Mouse (Mus musculus) right cerebral cortex, postnatal 10 days (tissue): ENCODE data around the gene Tor1b.
"Not testable (repeated sequence)": the region's sequence is repeated elsewhere in the genome, so short reads cannot be mapped to it uniquely, and the experiment has no call there.

ENCODE experiments used
- DNase-seq, 2 experiments: peaks; one replicate each; pipeline ENCODE4 v3.0.0; 2021; ENCODE audit warnings: low spot score in 2 of 2

The Tor1b gene

DNA sequence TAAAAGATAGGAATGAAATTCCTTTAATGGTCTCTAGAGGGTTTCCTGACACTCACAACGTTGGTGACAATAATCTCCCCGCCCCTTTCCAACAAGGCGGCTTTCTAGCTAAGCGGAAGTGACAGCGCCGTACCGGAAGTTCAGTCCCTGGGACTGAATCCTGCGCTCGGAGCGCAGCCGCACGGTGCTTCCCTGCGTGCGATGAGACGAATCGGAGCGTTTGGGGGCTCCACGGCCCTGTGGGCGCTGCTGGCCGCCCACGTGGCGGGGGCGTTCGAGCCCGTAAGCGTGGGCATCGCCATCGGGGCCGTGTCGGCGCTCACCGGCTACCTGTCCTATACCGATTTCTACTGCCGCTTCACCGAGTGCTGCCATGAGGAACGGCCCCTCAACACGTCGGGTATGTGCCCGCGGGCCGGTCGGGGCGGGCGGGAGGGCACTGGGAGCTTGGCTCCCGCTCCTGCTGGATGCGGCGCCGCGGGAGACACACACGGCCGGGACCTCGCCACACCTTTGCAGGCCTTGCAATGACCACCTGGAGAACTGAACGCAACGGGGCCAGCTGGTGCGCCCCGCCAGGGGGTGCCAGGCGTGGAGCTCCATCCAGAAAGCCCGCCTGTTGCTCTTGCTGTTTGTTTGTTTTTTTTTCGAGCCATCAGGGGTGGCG lies at the start of gene Tor1b:
Gene Tor1b, plus strand, starts transcription at position 136 of the 667 bp plus-strand sequence.
- DNase-seq = peak; percentile 94

DNA sequence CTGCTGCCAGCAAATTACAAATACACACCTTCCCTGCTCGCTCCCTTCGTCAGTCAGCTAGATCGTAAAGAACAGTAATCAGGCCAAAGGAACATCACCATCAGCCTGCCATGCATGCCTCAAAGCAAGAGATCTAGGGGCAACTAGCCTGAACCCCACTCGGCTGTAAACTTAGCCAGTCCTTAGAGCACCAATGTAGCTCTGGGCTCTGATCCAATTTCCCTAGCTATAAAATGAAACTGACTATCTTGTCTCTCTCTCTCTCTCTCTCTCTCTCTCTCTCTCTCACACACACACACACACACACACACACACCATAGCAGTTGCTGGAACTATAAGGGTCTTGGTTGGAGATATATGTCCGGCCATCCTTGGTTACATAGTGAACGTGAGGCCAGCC lies 48.5 kb upstream of the Tor1b start:
- no peak for DNase-seq

DNA sequence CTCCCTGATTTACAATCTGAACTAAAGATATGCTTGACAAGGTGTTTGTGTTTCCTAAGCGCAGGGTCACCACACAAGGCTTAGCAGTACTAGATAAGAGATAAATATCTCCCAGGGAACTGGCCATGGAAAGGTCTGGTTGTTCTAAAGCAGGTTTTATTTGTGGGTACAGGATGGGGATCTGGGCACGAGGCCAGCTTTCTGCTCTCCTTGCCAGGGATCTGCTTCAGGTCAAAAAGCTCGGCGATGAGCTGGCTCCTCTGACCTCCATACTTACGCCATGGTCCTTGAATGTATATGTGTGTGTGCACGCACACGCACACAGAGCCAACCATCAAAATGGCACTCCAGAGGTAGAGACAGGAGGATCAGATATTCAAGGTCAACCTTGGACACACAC lies 47.8 kb upstream of the Tor1b start:
- DNase-seq = no peak

GRCm38 (mm10) chr2:30905906-30906305 lies 46.9 kb upstream of the Tor1b start:
- no peak for DNase-seq

- no peak for DNase-seq
Observed at GRCm38 (mm10) chr2:30906641-30907040, 46.1 kb upstream of the Tor1b start.

GRCm38 (mm10) chr2:30912291-30912773 lies 40.4 kb upstream of the Tor1b start:
- DNase-seq = no peak

DNA sequence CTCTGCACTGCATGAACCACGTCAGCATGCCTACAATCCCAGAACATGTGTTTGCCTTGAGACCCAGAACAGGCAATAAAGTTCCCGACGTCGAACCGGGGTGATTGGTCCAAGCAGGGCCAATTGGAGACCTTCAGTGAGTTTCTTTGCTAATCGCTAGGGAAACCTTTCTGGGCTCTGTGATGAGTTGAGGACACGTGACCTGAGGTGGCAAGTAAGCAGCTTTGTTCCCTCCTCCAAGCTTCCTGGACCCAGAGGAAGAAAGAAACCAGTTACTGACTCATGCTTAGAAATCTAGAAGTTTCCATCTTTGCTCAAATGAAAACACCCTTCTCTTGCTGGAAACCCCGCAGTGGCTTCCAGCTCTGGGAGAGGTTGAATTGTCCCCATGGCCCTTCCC lies 39.7 kb upstream of the Tor1b start:
- DNase-seq = no peak

DNA sequence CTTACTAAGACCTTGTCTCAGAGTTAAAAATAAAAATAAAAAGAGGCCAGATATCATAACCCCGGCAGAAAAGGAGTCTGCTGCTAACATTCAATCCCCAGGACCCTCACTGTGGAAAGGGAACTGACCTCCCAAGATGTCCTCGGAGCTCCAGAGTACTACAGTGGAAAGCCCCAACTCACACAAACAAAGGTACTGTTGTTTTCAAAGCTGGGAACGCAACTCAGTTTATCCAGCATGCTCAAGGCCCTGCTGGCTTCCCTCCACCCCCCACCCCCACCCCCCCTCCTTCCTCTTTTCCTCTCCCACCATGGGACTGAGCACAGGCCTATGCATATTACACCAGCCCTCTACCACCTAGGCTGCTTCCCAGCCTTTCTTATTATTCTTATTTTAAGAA lies 37.9 kb upstream of the Tor1b start:
- DNase-seq = no peak

GRCm38 (mm10) chr2:30915376-30915775 lies 37.4 kb upstream of the Tor1b start:
- no peak for DNase-seq

GRCm38 (mm10) chr2:30915933-30916332 lies 36.8 kb upstream of the Tor1b start:
- not testable (repeated sequence) for DNase-seq

DNA sequence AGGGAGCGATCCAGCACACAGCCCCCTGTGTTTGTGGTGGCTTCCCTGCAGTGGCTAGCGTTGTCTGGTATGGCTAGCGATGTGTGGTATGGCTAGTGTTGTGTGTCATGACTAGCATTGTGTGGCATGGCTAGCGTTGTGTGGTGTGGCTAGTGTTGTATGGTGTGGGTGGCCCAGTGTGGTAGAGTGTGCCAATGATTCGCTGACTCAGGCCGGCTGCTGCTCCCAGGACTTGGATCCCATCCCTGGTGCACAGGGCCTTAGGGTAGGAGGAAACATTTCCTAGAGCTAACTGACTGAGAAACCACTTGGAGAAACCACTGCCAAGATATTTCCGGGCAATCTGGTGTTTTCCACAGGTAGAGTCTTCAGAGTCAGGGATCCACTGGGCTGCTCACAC lies 35.1 kb upstream of the Tor1b start:
- DNase-seq = no peak

GRCm38 (mm10) chr2:30918126-30918525 lies 34.6 kb upstream of the Tor1b start:
- no peak for DNase-seq

DNA sequence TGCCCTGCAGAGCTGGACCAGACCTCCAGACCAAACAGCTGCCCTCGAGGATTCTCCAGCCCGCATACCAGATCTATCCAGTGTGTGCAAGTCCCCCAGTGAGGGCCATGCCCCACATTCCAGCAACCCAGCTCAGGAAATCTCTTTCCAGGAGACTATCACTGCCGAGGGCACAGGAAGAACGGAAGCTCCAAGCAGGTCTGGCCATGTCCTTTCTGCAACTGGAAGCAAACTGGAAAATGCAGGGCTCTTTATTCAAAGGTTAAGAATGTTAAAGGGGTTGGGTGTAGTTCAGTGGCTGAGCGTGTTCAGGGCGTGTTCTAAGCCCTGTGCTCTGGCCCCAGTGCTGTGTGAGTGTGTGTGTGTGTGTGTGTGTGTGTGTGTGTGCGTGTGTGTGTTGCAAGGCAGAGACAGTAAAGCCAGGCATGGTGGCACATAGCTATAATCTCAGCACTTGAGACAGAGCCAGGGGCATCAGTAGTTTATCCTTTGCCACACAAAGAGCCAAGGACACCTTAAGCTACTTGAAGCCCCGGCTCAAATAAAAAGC lies 33.9 kb upstream of the Tor1b start:
- DNase-seq = no peak

DNA sequence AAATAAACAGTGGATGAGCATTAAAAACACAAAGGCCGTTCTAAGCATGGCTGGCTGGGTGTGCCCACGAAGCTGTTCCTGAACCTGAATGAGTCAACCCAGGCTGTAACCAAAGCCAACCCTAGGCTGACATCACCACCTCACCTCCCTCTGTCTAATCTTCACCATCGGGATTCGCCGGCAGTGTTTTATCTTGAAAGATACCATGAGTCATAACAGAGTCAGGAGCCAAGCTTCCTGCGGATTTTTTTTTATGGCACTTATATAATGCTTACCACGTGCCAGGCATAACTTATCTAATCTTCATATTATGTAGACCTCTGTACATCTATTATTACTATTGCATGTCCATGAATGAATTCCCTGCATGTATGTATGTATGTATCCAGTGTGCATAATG lies 32.5 kb upstream of the Tor1b start:
- DNase-seq = no peak

GRCm38 (mm10) chr2:30923099-30923498 lies 29.7 kb upstream of the Tor1b start:
- no peak for DNase-seq

DNA sequence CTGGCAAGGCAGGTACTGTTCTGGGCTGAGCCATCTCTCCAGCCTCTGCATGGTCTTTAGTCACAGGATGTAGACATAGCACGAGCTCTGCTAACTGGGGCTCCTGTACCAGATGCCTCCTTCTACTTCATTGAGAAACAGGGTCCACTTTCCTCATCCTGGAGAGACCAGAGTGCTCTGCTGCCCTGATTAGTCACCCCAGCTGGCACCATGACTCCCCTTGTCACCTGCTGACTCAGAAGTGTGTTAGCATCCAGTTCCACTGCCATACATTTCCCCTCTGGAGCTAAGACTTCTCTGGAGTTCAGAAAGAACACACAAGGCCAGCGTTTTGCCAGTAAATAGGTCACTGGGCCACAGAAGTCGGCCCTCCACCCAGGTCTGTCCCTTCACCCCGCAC lies 27.6 kb upstream of the Tor1b start:
- no peak for DNase-seq

DNA sequence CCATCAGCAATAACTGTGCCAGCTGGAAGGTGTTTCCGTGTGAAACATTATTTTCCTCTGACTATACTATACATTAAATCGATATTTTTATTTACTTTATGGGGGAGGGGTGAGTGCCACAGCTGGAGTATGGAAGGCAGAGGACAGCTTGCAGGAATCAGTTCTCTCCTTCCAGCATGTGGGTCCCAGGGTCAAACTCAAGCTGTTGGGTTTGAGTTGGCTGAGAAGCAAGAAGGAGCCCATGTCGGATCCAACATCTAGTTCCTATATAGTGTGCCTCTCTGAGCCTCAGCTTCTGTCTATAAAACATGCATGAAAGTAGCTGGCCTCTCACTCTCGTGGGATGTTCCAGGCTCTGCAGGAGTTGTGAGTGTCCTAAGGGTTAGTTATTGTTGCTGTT lies 26.4 kb upstream of the Tor1b start:
- no peak for DNase-seq

DNA sequence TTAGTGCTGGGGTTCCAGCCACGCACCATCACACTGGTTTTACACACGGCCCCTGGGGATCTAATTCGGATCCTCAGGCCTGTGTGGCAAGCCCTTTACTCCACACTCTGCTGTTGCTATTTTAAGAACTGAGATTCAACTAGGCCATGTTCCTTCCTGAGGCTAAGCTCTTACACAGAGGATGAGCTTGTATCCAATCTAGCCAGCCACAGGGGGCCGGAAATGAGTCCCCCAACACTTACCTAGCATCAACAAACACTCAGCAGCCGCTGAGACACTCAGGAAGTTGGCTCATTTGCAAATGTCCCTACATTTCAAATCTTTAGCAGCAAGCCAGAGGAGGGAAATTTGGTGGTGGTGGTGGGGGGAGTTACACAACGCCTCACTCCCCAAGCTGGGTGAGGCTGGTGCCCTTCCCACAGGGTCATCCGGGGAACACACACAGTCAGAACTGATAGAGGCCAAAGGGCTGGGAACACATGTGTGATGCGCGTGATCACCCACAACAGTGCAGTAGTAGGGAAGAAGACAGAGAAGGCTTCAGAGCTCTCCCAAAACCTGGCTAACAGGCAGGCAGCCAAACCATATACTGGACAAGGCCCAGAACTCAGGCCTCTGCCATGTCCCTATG lies 25.5 kb upstream of the Tor1b start:
- DNase-seq = no peak

DNA sequence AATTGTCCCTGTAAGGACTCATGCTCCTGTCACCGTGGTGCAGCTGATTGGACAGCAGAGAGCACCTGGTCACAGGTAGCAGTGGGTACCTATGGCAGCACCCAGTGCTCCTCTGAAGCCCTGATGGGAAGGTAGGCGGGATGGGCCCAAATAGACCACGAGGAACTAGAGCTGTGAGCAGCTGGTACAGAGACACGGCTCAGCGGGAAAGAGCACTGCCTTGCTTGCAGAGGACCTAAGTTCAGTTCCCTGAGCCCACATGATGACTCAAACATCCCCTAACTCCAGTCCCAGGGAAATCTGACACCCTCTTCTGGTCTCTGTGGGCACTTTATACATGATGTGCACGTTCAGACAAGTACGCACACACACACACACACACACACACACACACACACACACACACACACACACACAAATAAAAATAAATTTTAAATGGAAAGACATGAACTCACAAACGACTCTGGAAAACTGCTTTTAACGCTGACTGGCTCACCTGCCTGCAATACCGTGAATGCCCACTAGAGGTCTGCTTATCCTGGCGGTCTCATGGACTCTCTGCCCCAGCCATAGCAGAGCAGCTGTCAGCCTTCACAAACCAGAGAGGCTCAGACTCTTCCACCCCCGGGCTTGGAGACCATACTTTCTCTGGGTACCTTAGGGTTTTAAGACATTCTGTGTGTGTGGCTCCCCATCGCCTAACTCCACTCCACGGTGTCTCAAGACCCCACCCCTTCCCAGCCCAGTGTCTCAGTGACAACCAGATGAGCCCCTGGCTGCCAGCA lies 24.7 kb upstream of the Tor1b start:
- DNase-seq = peak; percentile 83 to 90

DNA sequence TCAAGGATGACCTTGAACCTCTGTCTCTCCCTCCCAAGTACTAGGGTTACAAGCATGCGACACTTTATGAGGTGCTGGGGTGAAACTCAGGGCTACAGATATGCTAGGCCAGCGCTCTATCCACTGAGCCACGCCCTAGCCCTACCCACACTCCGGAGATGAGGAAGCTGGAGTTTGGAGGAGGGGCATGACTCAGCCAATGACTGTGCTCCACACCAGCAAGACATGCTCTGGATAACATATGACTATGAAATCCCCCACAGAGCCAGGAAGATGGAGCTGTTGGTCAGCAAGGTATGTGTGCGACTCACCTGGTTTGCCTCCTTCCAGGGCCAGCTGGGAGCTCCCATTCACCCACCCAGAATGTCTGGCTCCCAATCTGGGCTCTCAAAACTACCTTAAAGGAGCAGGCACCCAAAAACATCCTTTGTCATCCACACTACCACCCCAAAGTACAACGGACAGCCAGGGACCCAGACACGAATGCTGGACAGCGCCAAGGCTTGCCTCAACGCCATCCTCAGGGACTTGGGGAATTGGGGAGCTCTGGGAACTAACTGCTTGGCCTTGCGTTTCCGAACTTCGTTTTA lies 23.8 kb upstream of the Tor1b start:
- DNase-seq = no peak

- DNase-seq = peak; percentile 87
Observed at GRCm38 (mm10) chr2:30929483-30930045, 23.2 kb upstream of the Tor1b start, which contains the start of gene Ptges. Gene Ptges, minus strand, starts transcription at chr2:30929863.

DNA sequence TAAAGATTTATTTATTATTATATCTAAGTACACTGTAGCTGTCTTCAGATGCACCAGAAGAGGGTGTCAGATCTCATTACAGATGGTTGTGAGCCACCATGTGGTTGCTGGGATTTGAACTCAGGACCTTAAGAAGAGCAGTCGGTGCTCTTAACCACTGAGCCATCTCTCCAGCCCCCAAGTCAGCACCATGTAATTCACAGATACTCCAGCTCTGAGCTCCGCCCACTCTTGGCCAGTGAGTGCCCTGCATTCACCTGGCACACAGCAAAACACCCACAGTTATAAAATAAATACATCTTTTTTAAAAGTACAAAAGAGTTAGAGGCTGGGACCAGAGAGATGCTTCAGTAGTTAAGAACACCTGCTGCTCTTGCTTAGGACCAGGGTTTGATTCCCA lies 21.9 kb upstream of the Tor1b start:
- not testable (repeated sequence) for DNase-seq
